Mouse (Mus musculus): Measurements from ENCODE around the gene Antxr1. TPM values are rescaled to one million over a fixed set of nuclear protein-coding genes. Genes with fewer than 3 reads are reported as not detected.

Gene Antxr1
- polyA plus RNA-seq, 1 experiment from 2014 or later, result 3.1 TPM

Other genes starting within 250 kb of the Antxr1 start
- gene D6Ertd527e, start 231.1 kb downstream of the Antxr1 start, polyA plus RNA-seq (2014; fragmentation: Nextera tagmentation; extraction: Ambion mirVana), result 0.19 and 0.43 TPM in 2 replicates
- not detected in 2 replicates for gene Gkn1, start 15.1 kb upstream of the Antxr1 start, polyA plus RNA-seq (2014; fragmentation: Nextera tagmentation; extraction: Ambion mirVana)
- not detected in 2 replicates for gene Gkn2, start 37.5 kb upstream of the Antxr1 start, polyA plus RNA-seq (2014; fragmentation: Nextera tagmentation; extraction: Ambion mirVana)
- 0.21 TPM in 1 of 2 replicates, not detected in the other for gene Gkn3, start 53.1 kb upstream of the Antxr1 start, polyA plus RNA-seq (2014; fragmentation: Nextera tagmentation; extraction: Ambion mirVana)
- gene Bmp10, start 93.2 kb upstream of the Antxr1 start, polyA plus RNA-seq (2014; fragmentation: Nextera tagmentation; extraction: Ambion mirVana), result 0.75 and 0.82 TPM in 2 replicates
- gene Arhgap25, start 197.4 kb upstream of the Antxr1 start, polyA plus RNA-seq (2014; fragmentation: Nextera tagmentation; extraction: Ambion mirVana), result 6.9 and 7.9 TPM in 2 replicates

All from liver, embryonic 11.5 days (tissue).